Mouse (Mus musculus) urinary bladder, postnatal 14 days (tissue): ENCODE measurements around the gene Erc1.
"Not testable (repeated sequence)": the region's sequence is repeated elsewhere in the genome, so short reads cannot be mapped to it uniquely, and the experiment has no call there.

Experiments used
- DNase-seq: peaks from one replicate; pipeline ENCODE4 v3.0.0; 2021; ENCODE audit warnings: low spot score

The Erc1 gene

GRCm38 (mm10) chr6:119848034-119848695 lies at the start of gene Erc1:
Gene Erc1, minus strand, starts transcription at chr6:119848167.
- peak; percentile 96 for DNase-seq

- DNase-seq: no peak
Measured at GRCm38 (mm10) chr6:119892711-119893110, 44.7 kb upstream of the Erc1 start.

- no peak for DNase-seq
Measured at GRCm38 (mm10) chr6:119883151-119883550, 35.2 kb upstream of the Erc1 start.

- peak; percentile 51 for DNase-seq
Measured at GRCm38 (mm10) chr6:119864341-119865034, 16.5 kb upstream of the Erc1 start.

GRCm38 (mm10) chr6:119861519-119861918 lies 13.6 kb upstream of the Erc1 start:
- peak; percentile 6 for DNase-seq

- DNase-seq: no peak
Measured at GRCm38 (mm10) chr6:119860236-119860635, 12.3 kb upstream of the Erc1 start.

- no peak for DNase-seq
Measured at GRCm38 (mm10) chr6:119855471-119855870, 7.5 kb upstream of the Erc1 start.

GRCm38 (mm10) chr6:119854156-119854555 lies 6.2 kb upstream of the Erc1 start:
- DNase-seq: no peak

- no peak for DNase-seq
Measured at GRCm38 (mm10) chr6:119849858-119850257, 1.9 kb upstream of the Erc1 start.

- DNase-seq: no peak
Measured at GRCm38 (mm10) chr6:119849348-119849709, 1.4 kb upstream of the Erc1 start.

GRCm38 (mm10) chr6:119848696-119849347 lies 855 bp upstream of the Erc1 start:
- no peak for DNase-seq

GRCm38 (mm10) chr6:119847518-119848033 lies 391 bp downstream of the Erc1 start:
- DNase-seq: peak; percentile 7

GRCm38 (mm10) chr6:119846751-119847517 lies 1.0 kb downstream of the Erc1 start:
- no peak for DNase-seq

GRCm38 (mm10) chr6:119829951-119830350 lies 18.0 kb downstream of the Erc1 start:
- DNase-seq: no peak

GRCm38 (mm10) chr6:119828165-119828564 lies 19.8 kb downstream of the Erc1 start:
- no peak for DNase-seq

- no peak for DNase-seq
Measured at GRCm38 (mm10) chr6:119826701-119827100, 21.3 kb downstream of the Erc1 start.

GRCm38 (mm10) chr6:119822216-119822615 lies 25.8 kb downstream of the Erc1 start:
- DNase-seq: no peak

GRCm38 (mm10) chr6:119821158-119821557 lies 26.8 kb downstream of the Erc1 start:
- no peak for DNase-seq

GRCm38 (mm10) chr6:119818541-119818940 lies 29.4 kb downstream of the Erc1 start:
- no peak for DNase-seq

- DNase-seq: no peak
Measured at GRCm38 (mm10) chr6:119815426-119815825, 32.5 kb downstream of the Erc1 start.

GRCm38 (mm10) chr6:119813055-119813454 lies 34.9 kb downstream of the Erc1 start:
- not testable (repeated sequence) for DNase-seq
